In the genomic region with DNA sequence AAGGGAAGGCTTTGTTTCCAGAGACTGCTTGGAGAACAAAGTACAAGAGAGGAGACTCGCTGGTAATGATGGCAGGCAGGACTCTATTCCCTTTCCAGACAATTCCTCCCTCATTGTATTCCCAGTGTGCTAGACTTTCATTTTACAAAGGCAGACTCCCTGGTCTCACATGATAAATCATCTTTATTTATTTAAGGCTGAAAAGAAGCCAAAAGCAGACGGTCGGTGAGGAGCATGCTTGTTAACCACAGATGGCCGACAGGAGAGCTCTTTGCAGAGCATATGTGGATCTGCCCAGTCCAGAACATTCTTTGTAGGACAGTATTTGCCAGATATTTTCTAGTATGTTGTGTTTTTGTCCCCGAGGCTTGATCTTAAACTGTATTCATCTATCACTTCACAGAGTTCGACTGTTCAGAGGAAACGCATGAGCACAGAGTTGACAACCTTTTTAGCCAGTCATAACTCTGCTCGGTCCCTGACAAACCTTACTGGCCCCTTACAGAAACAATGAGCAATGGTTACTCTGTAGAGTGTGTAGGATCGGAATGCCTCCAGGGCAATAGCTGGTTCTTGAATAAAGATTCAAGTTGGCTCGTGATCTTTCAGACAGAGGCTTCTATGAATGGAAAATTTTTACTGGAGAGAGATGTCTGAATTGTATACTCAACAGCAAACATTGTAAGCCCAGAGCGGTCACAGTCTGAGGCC, we compare ENCODE assay signal across 12 mouse cellular contexts. TPM values are rescaled to one million over a fixed set of nuclear protein-coding genes. Genes with fewer than 3 reads are reported as not detected.
DNase-seq lines count a peak whose midpoint lies in the region; ATAC-seq and TF ChIP-seq lines count a peak whose summit lies in the region.
"Had no signal": no experiment of that assay in that cellular context is flagged by ENCODE, and none has a peak within 500 bp of the region (broad histone marks: within the 10 kb centered on the region; RNA-seq: fewer than 3 reads in every experiment).

No protein-coding gene starts in this region.

- no peak overlapping the region for H3K27ac ChIP-seq in kidney, embryonic 14.5 days (ENCODE audit: low read depth, low read length)

- ATAC-seq in kidney, embryonic 14.5 days (ENCODE audit: low FRiP score, low TSS enrichment): peak; percentile 32; the same call in 1 of the 2 replicates

- H3K27me3 ChIP-seq in kidney, embryonic 14.5 days (ENCODE audit: control insufficient read depth, insufficient read depth, low read length): no peaks in the 10 kb centered on the region

- no peak for DNase-seq in kidney, postnatal 4 days
- peak; percentile 49 for DNase-seq in NIH3T3 (ENCODE audit: low read depth)
- DNase-seq in brain, embryonic 14.5 days (ENCODE audit: low read depth): peak; percentile 62
- DNase-seq in lung, postnatal 36 days: peak; percentile 24
- DNase-seq in testis, postnatal 10 days (ENCODE audit: low spot score): no peak
- DNase-seq in urinary bladder, postnatal 4 days (ENCODE audit: low spot score in 2 of 2): no peak
- DNase-seq: kidney, adult 8-10 months; left cerebral cortex, postnatal 4 days; thymus, adult 2 months had no signal

- WGBS in kidney, embryonic 14.5 days: 41% methylated on average over 11 of the region's 11 CpGs

- H3K4me2 ChIP-seq in kidney, embryonic 14.5 days (replicated peaks; ENCODE audit: low read depth, low read length): no peak overlapping the region
- H3K4me2 ChIP-seq: heart, embryonic 11.5 days had no signal

- no peaks in the 10 kb centered on the region for H3K9me3 ChIP-seq in kidney, embryonic 14.5 days (ENCODE audit: control insufficient read depth, low read length)

- peaks cover 6% of the 10 kb centered on the region for H3K4me1 ChIP-seq in kidney, embryonic 14.5 days (ENCODE audit: control insufficient read depth, insufficient read depth, low read length)

- H3K9ac ChIP-seq in kidney, embryonic 14.5 days (ENCODE audit: low read depth, low read length): no peak overlapping the region

- TF ChIP-seq CTCF in brain, embryonic 14.5 days (IDR thresholded peaks at IDR 0.05; ENCODE audit: borderline replicate concordance, extremely low read depth, insufficient read depth, insufficient read length): no peak

- no peak overlapping the region for H3K4me3 ChIP-seq in kidney, embryonic 14.5 days (ENCODE audit: low read length)
- H3K4me3 ChIP-seq: megakaryocyte, embryonic 14.5 days had no signal

- H3K36me3 ChIP-seq in kidney, embryonic 14.5 days (ENCODE audit: control insufficient read depth, insufficient read depth, low read length): no peaks in the 10 kb centered on the region

- TF ChIP-seq POLR2A in brain, embryonic 14.5 days (IDR thresholded peaks at IDR 0.05; ENCODE audit: borderline replicate concordance, extremely low read depth, insufficient read depth, insufficient read length, poor library complexity, severe bottlenecking): no peak

RNA-seq across cellular contexts. Expression of gene Mex3b, which starts 28.0 kb away (rescaled TPM):
- polyA plus RNA-seq in kidney, embryonic 14.5 days (2014; fragmentation: Nextera tagmentation; extraction: Ambion mirVana): 14.3 and 16.3 TPM in 2 replicates
- polyA plus RNA-seq in brain, embryonic 14.5 days (2012; rRNA removed): 154 and 207 TPM in 2 replicates

Comparison
In these comparisons a context has a peak if more than half of its experiments do, and no peak if none do; other contexts are left out.
1. DNase-seq: peak in NIH3T3 (single experiment), brain, embryonic 14.5 days (single experiment) and lung, postnatal 36 days (single experiment); none in kidney, postnatal 4 days (0 of 2), testis, postnatal 10 days (single experiment) and urinary bladder, postnatal 4 days (0 of 2).